Comparison of ENCODE assay signal across 32 mouse cellular contexts in the genomic region with DNA sequence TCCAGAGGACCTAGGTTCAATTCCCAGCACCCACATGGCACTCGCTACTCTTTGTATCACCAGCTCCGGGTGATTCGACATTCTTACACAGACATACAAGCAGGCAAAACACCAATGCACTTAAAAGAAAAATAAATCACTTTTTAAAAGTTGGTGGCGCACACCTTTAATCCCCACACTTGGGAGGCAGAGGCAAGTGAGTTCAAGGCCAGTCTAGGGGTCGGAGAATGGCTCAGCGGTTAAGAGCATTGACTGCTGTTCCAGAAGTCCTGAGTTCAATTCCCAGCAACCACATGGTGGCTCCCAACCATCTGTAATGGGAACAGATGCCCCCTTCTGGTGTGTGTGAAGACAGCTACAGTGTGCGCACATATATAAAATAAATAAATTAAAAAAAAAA. TPM values are rescaled to one million over a fixed set of nuclear protein-coding genes. Genes with fewer than 3 reads are reported as not detected.
"Had no signal": no experiment of that assay in that cellular context is flagged by ENCODE, and none has a peak within 500 bp of the region (broad histone marks: within the 10 kb centered on the region; RNA-seq: fewer than 3 reads in every experiment).

No protein-coding gene starts in this region.

- H3K27me3 ChIP-seq: limb, embryonic 12.5 days; limb, embryonic 13.5 days; limb, embryonic 15.5 days; liver, embryonic 12.5 days; liver, embryonic 13.5 days; liver, embryonic 15.5 days; lung, embryonic 15.5 days; megakaryocyte, embryonic 14.5 days; midbrain, embryonic 12.5 days; midbrain, embryonic 13.5 days; midbrain, embryonic 15.5 days; neural tube, embryonic 12.5 days had no signal

- H3K9ac ChIP-seq: limb, embryonic 12.5 days; limb, embryonic 13.5 days; limb, embryonic 15.5 days; liver, embryonic 12.5 days; liver, embryonic 13.5 days; liver, embryonic 14.5 days; liver, embryonic 15.5 days; liver, postnatal 0 days; lung, embryonic 14.5 days; lung, embryonic 15.5 days; midbrain, embryonic 12.5 days; midbrain, embryonic 13.5 days; midbrain, embryonic 15.5 days; neural tube, embryonic 12.5 days had no signal

- H3K4me1 ChIP-seq: limb, embryonic 12.5 days; limb, embryonic 15.5 days; lung, embryonic 15.5 days; megakaryocyte, embryonic 14.5 days; midbrain, embryonic 10.5 days; midbrain, embryonic 12.5 days; midbrain, embryonic 13.5 days; midbrain, embryonic 15.5 days; neural tube, embryonic 12.5 days had no signal

- ATAC-seq: liver, postnatal 0 days; lung, postnatal 0 days; midbrain, embryonic 13.5 days; midbrain, embryonic 15.5 days; midbrain, embryonic 16.5 days had no signal

- H3K4me3 ChIP-seq: limb, embryonic 10.5 days; limb, embryonic 12.5 days; limb, embryonic 13.5 days; limb, embryonic 15.5 days; liver, embryonic 12.5 days; liver, embryonic 13.5 days; liver, embryonic 15.5 days; lung, embryonic 15.5 days; megakaryocyte, embryonic 14.5 days; midbrain, embryonic 10.5 days; midbrain, embryonic 12.5 days; midbrain, embryonic 13.5 days; midbrain, embryonic 15.5 days; myocyte; neural tube, embryonic 12.5 days had no signal

- H3K36me3 ChIP-seq: limb, embryonic 10.5 days; limb, embryonic 12.5 days; limb, embryonic 13.5 days; limb, embryonic 15.5 days; liver, embryonic 12.5 days; liver, embryonic 13.5 days; liver, embryonic 15.5 days; lung, embryonic 15.5 days; midbrain, embryonic 10.5 days; midbrain, embryonic 12.5 days; midbrain, embryonic 13.5 days; midbrain, embryonic 15.5 days; neural tube, embryonic 12.5 days had no signal

- H3K27ac ChIP-seq: limb, embryonic 10.5 days; limb, embryonic 12.5 days; limb, embryonic 13.5 days; limb, embryonic 15.5 days; liver, embryonic 12.5 days; liver, embryonic 13.5 days; liver, embryonic 14.5 days; liver, embryonic 15.5 days; lung, embryonic 15.5 days; macrophage; midbrain, embryonic 10.5 days; midbrain, embryonic 12.5 days; midbrain, embryonic 13.5 days; midbrain, embryonic 15.5 days; neural tube, embryonic 12.5 days had no signal

- H3K4me2 ChIP-seq: limb, embryonic 12.5 days; limb, embryonic 13.5 days; limb, embryonic 15.5 days; liver, embryonic 11.5 days; liver, embryonic 12.5 days; liver, embryonic 13.5 days; liver, embryonic 15.5 days; lung, embryonic 14.5 days; lung, embryonic 15.5 days; midbrain, embryonic 11.5 days; midbrain, embryonic 12.5 days; midbrain, embryonic 13.5 days; midbrain, embryonic 15.5 days; neural tube, embryonic 12.5 days had no signal

- H3K9me3 ChIP-seq: limb, embryonic 10.5 days; limb, embryonic 12.5 days; limb, embryonic 13.5 days; limb, embryonic 15.5 days; liver, embryonic 12.5 days; liver, embryonic 13.5 days; liver, embryonic 15.5 days; lung, embryonic 15.5 days; megakaryocyte, embryonic 14.5 days; midbrain, embryonic 10.5 days; midbrain, embryonic 12.5 days; midbrain, embryonic 13.5 days; midbrain, embryonic 15.5 days; neural tube, embryonic 12.5 days had no signal

- DNase-seq: left cerebral cortex, postnatal 4 days; liver; liver, embryonic 13.5 days; liver, postnatal 0 days; lung, adult 18-20 months; lung, adult 2 months; lung, embryonic 14.5 days; lung, postnatal 14 days; lung, postnatal 36 days; lung, postnatal 4 days; midbrain, embryonic 14.5 days had no signal

RNA-seq across cellular contexts. Expression of a gene that starts 16.7 kb away (rescaled TPM):
- total RNA-seq: megakaryocyte-erythroid progenitor cell, adult 5-6 weeks had no signal
- polyA plus RNA-seq: macrophage had no signal
